ENCODE assay signal across 8 mouse cellular contexts in the genomic region with DNA sequence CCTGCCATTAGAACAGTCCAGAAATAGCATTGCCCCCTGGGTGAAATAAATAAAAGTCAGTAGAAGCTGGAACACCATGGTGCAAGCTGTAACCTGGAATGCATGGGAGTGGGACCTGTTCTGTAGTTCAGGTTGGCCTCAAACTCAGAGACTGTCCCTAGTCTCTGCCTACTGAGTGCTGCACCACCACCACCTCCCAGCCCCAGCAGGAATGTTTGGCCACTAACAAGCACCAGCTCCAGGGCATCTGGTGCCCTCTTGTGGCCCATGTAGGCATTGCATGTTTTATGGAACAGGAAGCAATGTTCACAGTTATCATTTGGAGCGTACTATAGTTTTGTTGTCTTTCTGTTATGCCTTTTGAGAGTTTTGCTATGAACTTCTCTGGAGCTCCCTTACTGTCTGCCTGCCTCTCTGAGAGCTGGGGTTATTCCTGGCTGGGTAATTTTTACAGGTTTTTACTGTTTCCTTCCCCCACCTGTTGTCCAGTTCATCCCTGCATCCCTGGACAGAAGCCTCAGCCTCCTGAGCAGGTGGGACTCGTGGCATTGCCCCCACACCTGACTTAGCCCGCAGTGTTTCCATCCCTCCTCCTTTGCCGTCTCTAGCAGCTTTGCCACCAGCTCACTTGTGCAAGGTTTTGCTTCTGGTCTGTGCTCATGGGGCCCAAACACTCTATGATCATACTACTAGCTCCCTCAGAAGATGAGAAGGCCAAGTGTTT.
DNase-seq lines count a peak whose midpoint lies in the region; ATAC-seq and TF ChIP-seq lines count a peak whose summit lies in the region.

No protein-coding gene starts in this region.

- 72% methylated on average over 4 of the region's 4 CpGs for WGBS in embryonic facial prominence, embryonic 11.5 days
- WGBS in heart, adult 2 months = 44% methylated on average over 4 of the region's 4 CpGs
- 54% methylated on average over 4 of the region's 4 CpGs for WGBS in limb, embryonic 14.5 days
- 58% methylated on average over 4 of the region's 4 CpGs for WGBS in midbrain, embryonic 16.5 days
- WGBS in spleen, adult 2 months = 52% methylated on average over 4 of the region's 4 CpGs

- intact Hi-C loops in heart, adult 2 months (cut with DNase I) = loop anchor here (1.0 to 5.0 kb wide), 3 partner anchors 110 to 140 kb away; a partner anchor contains a TSS

- DNase-seq in 3134 (ENCODE audit: extremely low read depth, insufficient read length, low spot score) = peak; percentile 15
- DNase-seq in adrenal gland, postnatal 14 days = peak; percentile 91
- peak; percentile 86 for DNase-seq in embryonic facial prominence, embryonic 11.5 days (ENCODE audit: low spot score)
- peak; percentile 81 to 89 for DNase-seq in heart, adult 2 months
- DNase-seq in kidney, adult 8-10 months = peak; percentile 74 to 90
- DNase-seq in limb, embryonic 14.5 days (ENCODE audit: low spot score) = peak; percentile 79
- DNase-seq in spleen, adult 2 months (ENCODE audit: low read depth in 1 of 2, low spot score in 2 of 2) = peak; percentile 44 to 83

- H3K27ac ChIP-seq in embryonic facial prominence, embryonic 11.5 days (replicated peaks; ENCODE audit: low read depth, low read length) = no peak overlapping the region
- no peak overlapping the region for H3K27ac ChIP-seq in heart, adult 2 months
- no peak overlapping the region for H3K27ac ChIP-seq in limb, embryonic 14.5 days (replicated peaks; ENCODE audit: low read depth, low read length)
- H3K27ac ChIP-seq in midbrain, embryonic 16.5 days (ENCODE audit: low read length) = no peak overlapping the region
- no peak overlapping the region for H3K27ac ChIP-seq in spleen, adult 2 months (ENCODE audit: insufficient read depth, low read length)

- no peak overlapping the region for H3K4me3 ChIP-seq in embryonic facial prominence, embryonic 11.5 days (ENCODE audit: low read depth, low read length)
- H3K4me3 ChIP-seq in heart, adult 2 months = no peak overlapping the region
- no peak overlapping the region for H3K4me3 ChIP-seq in limb, embryonic 14.5 days (replicated peaks; ENCODE audit: low read length)
- H3K4me3 ChIP-seq in midbrain, embryonic 16.5 days (ENCODE audit: low read depth, low read length) = no peak overlapping the region
- H3K4me3 ChIP-seq in spleen, adult 2 months (ENCODE audit: extremely low read depth, insufficient read depth, insufficient read length) = no peak overlapping the region

- no peaks in the 10 kb centered on the region for H3K27me3 ChIP-seq in embryonic facial prominence, embryonic 11.5 days (ENCODE audit: control insufficient read depth, insufficient read depth, low read length)
- no peaks in the 10 kb centered on the region for H3K27me3 ChIP-seq in heart, adult 2 months (ENCODE audit: control insufficient read depth, insufficient read depth, low read length)
- no peaks in the 10 kb centered on the region for H3K27me3 ChIP-seq in limb, embryonic 14.5 days (ENCODE audit: control insufficient read depth, insufficient read depth, low read length)
- H3K27me3 ChIP-seq in midbrain, embryonic 16.5 days (ENCODE audit: control insufficient read depth, insufficient read depth, low read depth, low read length) = no peaks in the 10 kb centered on the region
- H3K27me3 ChIP-seq in spleen, adult 2 months (ENCODE audit: control insufficient read depth, insufficient read depth, low read length) = no peaks in the 10 kb centered on the region

- no peaks in the 10 kb centered on the region for H3K36me3 ChIP-seq in embryonic facial prominence, embryonic 11.5 days (replicated peaks; ENCODE audit: control insufficient read depth, insufficient read depth, low read depth, low read length)
- H3K36me3 ChIP-seq in heart, adult 2 months (ENCODE audit: control insufficient read depth, insufficient read depth, low read length) = no peaks in the 10 kb centered on the region
- H3K36me3 ChIP-seq in limb, embryonic 14.5 days (ENCODE audit: control insufficient read depth, insufficient read depth, low read length) = 0 out of 2 replicates have a peak, but pooled peaks cover 4% of the 10 kb centered on the region
- H3K36me3 ChIP-seq in midbrain, embryonic 16.5 days (ENCODE audit: control insufficient read depth, insufficient read depth, low read length) = peaks cover 3% of the 10 kb centered on the region; the same call in 1 of the 2 replicates
- H3K36me3 ChIP-seq in spleen, adult 2 months (ENCODE audit: control insufficient read depth, insufficient read depth, low read length) = no peaks in the 10 kb centered on the region

- no peak overlapping the region for H3K4me2 ChIP-seq in embryonic facial prominence, embryonic 11.5 days (ENCODE audit: low read depth, low read length)
- H3K4me2 ChIP-seq in limb, embryonic 14.5 days (replicated peaks; ENCODE audit: low read depth, low read length, severe bottlenecking) = no peak overlapping the region
- no peak overlapping the region for H3K4me2 ChIP-seq in midbrain, embryonic 16.5 days (ENCODE audit: low read length)

- H3K79me2 ChIP-seq in heart, adult 2 months (replicated peaks; ENCODE audit: control insufficient read depth, insufficient read depth, low read length) = 0 out of 2 replicates have a peak, but pooled peaks cover 2% of the 10 kb centered on the region

- H3K9ac ChIP-seq in embryonic facial prominence, embryonic 11.5 days (replicated peaks; ENCODE audit: low read length) = no peak overlapping the region
- H3K9ac ChIP-seq in heart, adult 2 months (ENCODE audit: low read depth, low read length) = no peak overlapping the region
- no peak overlapping the region for H3K9ac ChIP-seq in limb, embryonic 14.5 days (ENCODE audit: low read depth, low read length, severe bottlenecking)
- 0 out of 2 replicates have a peak overlapping the region, but pooled peaks have one; percentile 6 for H3K9ac ChIP-seq in midbrain, embryonic 16.5 days (ENCODE audit: low read depth, low read length)

- TF ChIP-seq EP300 in heart, adult 2 months (IDR thresholded peaks at IDR 0.05; ENCODE audit: insufficient read depth, low read depth, low read length) = peak; percentile 94

- peak; percentile 84; the same call in 1 of the 2 replicates for ATAC-seq in embryonic facial prominence, embryonic 11.5 days (replicated peaks; ENCODE audit: insufficient number of reproducible peaks, low FRiP score, low TSS enrichment, low read depth)
- 0 out of 2 replicates have a peak, but pooled peaks have one; percentile 41 for ATAC-seq in limb, embryonic 14.5 days (ENCODE audit: low FRiP score, low read depth)
- 0 out of 2 replicates have a peak, but pooled peaks have one; percentile 60 for ATAC-seq in midbrain, embryonic 16.5 days

- no peak for TF ChIP-seq POLR2A in heart, adult 2 months (IDR thresholded peaks at IDR 0.05; ENCODE audit: insufficient read depth, low read depth, low read length)
- TF ChIP-seq POLR2A in limb, embryonic 14.5 days (IDR thresholded peaks at IDR 0.05; ENCODE audit: borderline replicate concordance, extremely low read depth, insufficient read depth, insufficient read length) = no peak
- no peak for TF ChIP-seq POLR2A in spleen, adult 2 months (IDR thresholded peaks at IDR 0.05; ENCODE audit: low read depth, low read length)

- H3K9me3 ChIP-seq in embryonic facial prominence, embryonic 11.5 days (replicated peaks; ENCODE audit: control insufficient read depth, low read length) = no peaks in the 10 kb centered on the region
- H3K9me3 ChIP-seq in limb, embryonic 14.5 days (ENCODE audit: control insufficient read depth, low read length) = no peaks in the 10 kb centered on the region
- H3K9me3 ChIP-seq in midbrain, embryonic 16.5 days (replicated peaks; ENCODE audit: control insufficient read depth, low read length, poor library complexity, severe bottlenecking) = no peaks in the 10 kb centered on the region

- H3K4me1 ChIP-seq in embryonic facial prominence, embryonic 11.5 days (ENCODE audit: control insufficient read depth, insufficient read depth, low read length) = no peaks in the 10 kb centered on the region
- H3K4me1 ChIP-seq in heart, adult 2 months (ENCODE audit: control insufficient read depth, insufficient read depth, low read length) = peaks cover 1% of the 10 kb centered on the region; the same call in 1 of the 2 replicates
- H3K4me1 ChIP-seq in limb, embryonic 14.5 days (ENCODE audit: control insufficient read depth, insufficient read depth, low read length) = no peaks in the 10 kb centered on the region
- 0 out of 2 replicates have a peak, but pooled peaks cover 2% of the 10 kb centered on the region for H3K4me1 ChIP-seq in midbrain, embryonic 16.5 days (ENCODE audit: control insufficient read depth, insufficient read depth, low read length)
- H3K4me1 ChIP-seq in spleen, adult 2 months (ENCODE audit: control insufficient read depth, insufficient read depth, insufficient read length) = no peaks in the 10 kb centered on the region

- no peak; the same call in 1 of the 2 replicates for TF ChIP-seq CTCF in heart, adult 2 months (IDR thresholded peaks at IDR 0.05)
- TF ChIP-seq CTCF in spleen, adult 2 months (IDR thresholded peaks at IDR 0.05; ENCODE audit: extremely low read depth, insufficient read depth, insufficient read length, insufficient replicate concordance) = peak; percentile 89; the same call in 1 of the 2 replicates

Comparison
In these comparisons a context has a peak if more than half of its experiments do, and no peak if none do; other contexts are left out.
1. DNase-seq: peak in every context shown above with its lines; median percentile 91 in adrenal gland, postnatal 14 days; 86 in embryonic facial prominence, embryonic 11.5 days; 85 in heart, adult 2 months; 82 in kidney, adult 8-10 months; 79 in limb, embryonic 14.5 days; 64 in spleen, adult 2 months; 15 in 3134.